Mouse (Mus musculus) skeletal muscle tissue, adult 2 months (tissue): ENCODE data around the gene Cryzl2.
A peak's percentile ranks its signal among the peaks of the same experiment; 100 is the strongest.

Experiments used
- DNase-seq: peaks from one replicate; pipeline ENCODE4 v3.0.0-alpha.2; 2012; ENCODE audit warnings: low read depth, low spot score

Cryzl2 gene

GRCm38 (mm10) chr1:157458421-157459208 is at the start of gene Cryzl2:
Cryzl2 (plus strand) TSS chr1:157458577.
- DNase-seq, result peak; percentile 60

- DNase-seq, result no peak
These were observed 48.7 kb upstream of the Cryzl2 start for GRCm38 (mm10) chr1:157409648-157410047.

- no peak for DNase-seq
These were observed 47.4 kb upstream of the Cryzl2 start for GRCm38 (mm10) chr1:157410937-157411336.

GRCm38 (mm10) chr1:157411341-157411710 is 47.1 kb upstream of the Cryzl2 start:
- no peak for DNase-seq

GRCm38 (mm10) chr1:157411711-157412380 is 46.5 kb upstream of the Cryzl2 start:
- DNase-seq, result peak; percentile 14

GRCm38 (mm10) chr1:157412454-157413369 is 45.7 kb upstream of the Cryzl2 start, which contains the start of gene Rasal2:
Rasal2 (minus strand) TSS chr1:157412595.
- DNase-seq, result peak; percentile 94

- no peak for DNase-seq
These were observed 42.6 kb upstream of the Cryzl2 start for GRCm38 (mm10) chr1:157415771-157416170.

GRCm38 (mm10) chr1:157416628-157417027 is 41.7 kb upstream of the Cryzl2 start:
- DNase-seq, result no peak

- DNase-seq, result no peak
These were observed 41.0 kb upstream of the Cryzl2 start for GRCm38 (mm10) chr1:157417414-157417813.

GRCm38 (mm10) chr1:157417861-157418260 is 40.5 kb upstream of the Cryzl2 start:
- peak; percentile 25 for DNase-seq

- DNase-seq, result no peak
These were observed 32.5 kb upstream of the Cryzl2 start for GRCm38 (mm10) chr1:157425741-157426427.

GRCm38 (mm10) chr1:157426933-157427332 is 31.4 kb upstream of the Cryzl2 start:
- no peak for DNase-seq

GRCm38 (mm10) chr1:157427604-157428003 is 30.8 kb upstream of the Cryzl2 start:
- no peak for DNase-seq

GRCm38 (mm10) chr1:157428366-157428765 is 30.0 kb upstream of the Cryzl2 start:
- no peak for DNase-seq

- no peak for DNase-seq
These were observed 25.1 kb upstream of the Cryzl2 start for GRCm38 (mm10) chr1:157433316-157433715.

GRCm38 (mm10) chr1:157434404-157434803 is 24.0 kb upstream of the Cryzl2 start:
- no peak for DNase-seq

GRCm38 (mm10) chr1:157435926-157436325 is 22.5 kb upstream of the Cryzl2 start:
- no peak for DNase-seq

- no peak for DNase-seq
These were observed 20.1 kb upstream of the Cryzl2 start for GRCm38 (mm10) chr1:157438290-157438689.

GRCm38 (mm10) chr1:157439101-157439500 is 19.3 kb upstream of the Cryzl2 start:
- DNase-seq, result no peak

GRCm38 (mm10) chr1:157439973-157440641 is 18.3 kb upstream of the Cryzl2 start:
- no peak for DNase-seq
